Mouse (Mus musculus) spleen, adult 2 months (tissue): ENCODE measurements around the gene Insr.

Source experiments
- CTCF ChIP-seq: fragments of 200-500 bp; IDR thresholded peaks from 2 replicates; pipeline ENCODE4 v1.5.1; 2011; ENCODE audit warnings: mild to moderate bottlenecking, inconsistent platforms; ENCODE audit not compliant: insufficient read depth, insufficient read length, insufficient replicate concordance; ENCODE audit errors: extremely low read depth
- POLR2A ChIP-seq: fragments of 200-500 bp; IDR thresholded peaks from 2 replicates; pipeline ENCODE4 v1.6.1; 2011; ENCODE audit warnings: low read depth, low read length, inconsistent platforms

GRCm38 (mm10) chr8:3313843-3314242, 34.4 kb upstream of the Insr start:
- TF ChIP-seq POLR2A (no peak), CTCF (no peak)
